Mouse (Mus musculus) megakaryocyte, embryonic 14.5 days (primary cell): ENCODE results near the gene Gm5129. TPM values are rescaled to one million over a fixed set of nuclear protein-coding genes. Genes with fewer than 3 reads are reported as not detected.
"Not testable (repeated sequence)": the region's sequence is repeated elsewhere in the genome, so short reads cannot be mapped to it uniquely, and the experiment has no call there.

Source experiments
- H3K27me3 ChIP-seq: replicated peaks from 2 replicates; pipeline ENCODE3; 2012; ENCODE audit warnings: inconsistent platforms
- H3K36me3 ChIP-seq: replicated peaks from 2 replicates; pipeline ENCODE3; 2012; ENCODE audit warnings: low read length, inconsistent platforms, mixed read lengths
- H3K4me1 ChIP-seq: 2 replicates; pipeline ENCODE4 v1.6.1; 2012; ENCODE audit warnings: inconsistent platforms
- H3K4me3 ChIP-seq: replicated peaks from 2 replicates; pipeline ENCODE3; 2012; ENCODE audit warnings: moderate library complexity, mild to moderate bottlenecking, inconsistent platforms
- H3K9me3 ChIP-seq: 2 replicates; pipeline ENCODE4 v1.6.1; 2012; ENCODE audit warnings: inconsistent platforms
- FLI1 ChIP-seq: IDR thresholded peaks from 2 replicates; pipeline ENCODE4 v1.6.1; 2012; ENCODE audit warnings: low read length, inconsistent platforms, mixed read lengths
- GATA1 ChIP-seq: IDR thresholded peaks from 3 replicates; pipeline ENCODE4 v1.6.1; 2012; ENCODE audit warnings: mixed read lengths, low read length, inconsistent platforms, borderline replicate concordance
- polyA plus RNA-seq: library from polyadenylated mRNA; stranded (reverse); fragments of >175 nt; gene quantifications from 2 replicates; pipeline ENCODE4 v1.2.3, GENCODE M21; 2012; ENCODE audit warnings: low replicate concordance; ENCODE audit not compliant: insufficient read depth

The Gm5129 gene
- polyA plus RNA-seq, 1 experiment, result 1.3 TPM

- Histone ChIP-seq H3K9me3 (no peaks in the 10 kb centered on the region), H3K4me3 (peak overlapping the region; percentile 99), H3K36me3 (peaks cover 7% of the 10 kb centered on the region), H3K27me3 (no peaks in the 10 kb centered on the region), H3K4me1 (peaks cover 45% of the 10 kb centered on the region)
- TF ChIP-seq FLI1 (no peak), GATA1 (no peak)
These were observed 765 bp downstream of the Gm5129 start for GRCm38 (mm10) chr5:29734831-29735510.

DNA sequence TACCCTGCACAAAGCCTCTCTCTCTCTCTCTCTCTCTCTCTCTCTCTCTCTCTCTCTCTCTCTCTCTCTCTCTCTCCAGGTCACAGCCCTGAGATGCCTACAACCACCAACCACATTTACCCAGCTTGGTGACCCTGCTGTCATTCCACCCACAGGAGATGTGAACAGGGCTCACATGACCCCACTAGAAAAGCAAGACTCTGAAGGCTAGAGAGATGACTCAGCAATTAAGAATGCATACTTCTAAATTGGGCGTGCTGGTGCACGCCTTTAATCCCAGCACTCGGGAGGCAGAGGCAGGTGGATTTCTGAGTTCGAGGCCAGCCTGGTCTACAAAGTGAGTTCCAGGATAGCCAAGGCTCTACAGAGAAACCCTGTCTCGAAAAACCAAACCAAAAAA lies 9.7 kb downstream of the Gm5129 start:
- not testable (repeated sequence) for H3K36me3 ChIP-seq, H3K27me3 ChIP-seq, H3K4me3 ChIP-seq
- Histone ChIP-seq H3K4me1 (peaks cover 25% of the 10 kb centered on the region), H3K9me3 (peaks cover 13% of the 10 kb centered on the region)

DNA sequence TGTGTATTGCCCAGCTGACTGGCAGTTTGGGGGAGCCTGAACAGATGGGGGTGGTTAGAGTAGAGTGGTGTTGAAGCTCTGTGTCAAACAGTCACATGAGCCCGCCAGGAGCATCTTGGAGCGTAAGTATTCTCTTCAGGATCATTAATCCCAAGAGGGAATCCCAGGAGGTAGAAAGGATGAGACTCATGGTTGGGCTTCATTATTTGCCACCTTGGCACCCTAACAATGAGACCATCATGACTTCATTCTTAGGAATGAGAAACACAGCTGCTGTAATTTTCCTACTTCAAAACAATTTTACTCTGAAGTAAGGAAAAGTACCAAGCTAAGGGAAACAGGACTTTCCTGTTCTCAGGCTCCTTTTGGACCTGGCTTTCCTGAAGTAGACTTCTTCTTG lies 10.4 kb downstream of the Gm5129 start:
- Histone ChIP-seq H3K4me1 (peaks cover 19% of the 10 kb centered on the region), H3K36me3 (no peaks in the 10 kb centered on the region), H3K27me3 (peaks cover 6% of the 10 kb centered on the region), H3K9me3 (peaks cover 13% of the 10 kb centered on the region), H3K4me3 (no peak overlapping the region)
- TF ChIP-seq FLI1, result no peak
- no peak for TF ChIP-seq GATA1

- Histone ChIP-seq H3K4me1 (peaks cover 5% of the 10 kb centered on the region), H3K4me3 (no peak overlapping the region), H3K27me3 (peaks cover 13% of the 10 kb centered on the region), H3K9me3 (peaks cover 13% of the 10 kb centered on the region), H3K36me3 (no peaks in the 10 kb centered on the region)
- TF ChIP-seq GATA1 (no peak), FLI1 (no peak)
These were observed 14.6 kb downstream of the Gm5129 start for GRCm38 (mm10) chr5:29721159-29721558.

GRCm38 (mm10) chr5:29712906-29713305 lies 22.8 kb downstream of the Gm5129 start:
- Histone ChIP-seq H3K27me3 (peaks cover 18% of the 10 kb centered on the region), H3K4me3 (no peak overlapping the region), H3K36me3 (no peaks in the 10 kb centered on the region), H3K4me1 (peaks cover 17% of the 10 kb centered on the region), H3K9me3 (no peaks in the 10 kb centered on the region)
- no peak for TF ChIP-seq GATA1
- TF ChIP-seq FLI1, result no peak

DNA sequence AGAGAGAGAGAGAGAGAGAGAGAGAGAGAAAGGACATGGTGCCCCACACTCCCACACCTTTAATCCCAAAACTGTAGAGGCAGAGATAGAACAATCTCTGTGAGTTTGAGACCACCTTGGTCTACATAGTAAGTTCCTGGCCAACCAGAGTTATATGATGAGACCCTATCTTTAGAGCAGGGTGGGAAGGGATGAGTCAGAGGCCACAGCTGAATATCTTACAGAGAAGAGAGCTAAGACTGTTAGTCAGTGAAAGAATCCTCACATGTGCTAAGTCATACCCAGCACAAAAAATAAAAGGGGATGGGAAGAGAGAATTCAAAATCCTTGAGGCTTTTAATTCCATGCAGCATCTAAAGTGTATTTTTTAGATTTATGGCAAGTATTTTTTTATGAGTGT lies 24.1 kb downstream of the Gm5129 start:
- H3K9me3 ChIP-seq, result no peaks in the 10 kb centered on the region
- H3K4me3 ChIP-seq, result no peak overlapping the region
- TF ChIP-seq FLI1 (no peak), GATA1 (no peak)
- H3K27me3 ChIP-seq, result peaks cover 17% of the 10 kb centered on the region
- H3K36me3 ChIP-seq, result no peaks in the 10 kb centered on the region
- H3K4me1 ChIP-seq, result peaks cover 17% of the 10 kb centered on the region

GRCm38 (mm10) chr5:29708258-29708657 lies 27.5 kb downstream of the Gm5129 start:
- TF ChIP-seq GATA1, result no peak
- TF ChIP-seq FLI1, result no peak
- Histone ChIP-seq H3K4me1 (peaks cover 17% of the 10 kb centered on the region), H3K9me3 (no peaks in the 10 kb centered on the region), H3K36me3 (no peaks in the 10 kb centered on the region), H3K4me3 (no peak overlapping the region), H3K27me3 (peaks cover 10% of the 10 kb centered on the region)

GRCm38 (mm10) chr5:29707241-29707640 lies 28.5 kb downstream of the Gm5129 start:
- H3K4me3 ChIP-seq, result no peak overlapping the region
- peaks cover 15% of the 10 kb centered on the region for H3K27me3 ChIP-seq
- peaks cover 17% of the 10 kb centered on the region for H3K4me1 ChIP-seq
- H3K36me3 ChIP-seq, result no peaks in the 10 kb centered on the region
- no peak for TF ChIP-seq GATA1
- no peak for TF ChIP-seq FLI1
- no peaks in the 10 kb centered on the region for H3K9me3 ChIP-seq

DNA sequence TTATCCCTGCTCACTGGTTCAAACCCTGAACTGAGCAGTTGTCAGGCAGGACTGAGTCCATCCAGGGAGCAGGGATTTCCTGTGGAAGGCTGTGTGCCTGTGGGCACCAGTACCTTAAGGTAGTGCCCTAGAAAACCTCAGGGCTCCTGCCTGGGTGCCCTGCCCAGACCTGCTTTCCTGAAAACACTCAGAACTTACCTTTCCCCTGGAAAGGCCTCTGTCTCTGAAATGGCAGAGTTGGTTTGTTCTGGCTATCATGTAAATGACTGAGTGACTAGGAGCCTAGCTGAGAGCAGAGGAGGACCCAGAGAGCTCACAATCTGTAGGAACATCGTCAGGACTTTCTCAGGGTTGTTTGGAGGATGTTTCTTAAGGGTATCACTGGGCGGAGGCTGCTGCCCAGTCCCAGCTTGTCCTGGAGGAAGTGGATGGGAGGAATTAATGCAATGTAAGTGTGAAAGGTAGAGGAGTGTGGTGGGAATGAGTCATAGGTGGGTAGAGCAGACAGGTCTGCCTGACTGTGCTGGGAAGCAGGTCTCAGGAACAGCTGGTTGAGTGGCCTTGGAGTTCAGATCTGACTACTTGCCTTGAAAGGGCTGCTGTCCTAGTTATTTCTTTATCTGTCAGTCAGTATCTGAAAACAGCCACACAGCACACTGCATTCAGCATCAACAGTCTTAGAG lies 36.1 kb downstream of the Gm5129 start:
- peaks cover 39% of the 10 kb centered on the region for H3K27me3 ChIP-seq
- no peaks in the 10 kb centered on the region for H3K36me3 ChIP-seq
- H3K9me3 ChIP-seq, result peaks cover 9% of the 10 kb centered on the region; the same call in 1 of the 2 replicates
- no peak for TF ChIP-seq FLI1
- TF ChIP-seq GATA1, result no peak
- H3K4me3 ChIP-seq, result no peak overlapping the region
- no peaks in the 10 kb centered on the region for H3K4me1 ChIP-seq

DNA sequence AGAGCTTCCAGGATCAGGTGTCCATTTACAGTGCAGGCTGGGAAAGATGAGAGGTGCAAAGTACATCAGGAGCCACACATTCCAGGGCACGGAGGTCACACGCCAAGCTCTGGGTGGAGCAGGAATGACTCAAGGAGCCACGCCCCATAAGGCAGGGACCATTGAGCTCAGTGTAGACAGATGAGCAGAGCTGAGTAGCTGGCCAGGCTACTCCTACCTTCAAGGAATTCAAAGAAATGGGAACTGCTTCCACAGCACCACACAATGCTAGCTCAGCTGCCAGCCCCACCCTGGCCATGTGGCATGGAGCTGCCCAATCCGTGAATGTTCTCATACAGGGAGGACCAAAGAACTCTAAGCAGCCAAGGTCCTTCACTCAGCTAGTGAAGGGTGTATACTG lies 37.2 kb downstream of the Gm5129 start:
- peak overlapping the region; percentile 46 for H3K4me3 ChIP-seq
- TF ChIP-seq FLI1, result no peak
- TF ChIP-seq GATA1, result no peak

More for the DNA sequence above, 37.2 kb downstream of the Gm5129 start:
- peaks cover 9% of the 10 kb centered on the region; the same call in 1 of the 2 replicates for H3K9me3 ChIP-seq
- H3K4me1 ChIP-seq, result peaks cover 6% of the 10 kb centered on the region
- H3K27me3 ChIP-seq, result peaks cover 41% of the 10 kb centered on the region
- H3K36me3 ChIP-seq, result no peaks in the 10 kb centered on the region
